Mouse (Mus musculus): ENCODE results near the gene Scgb2b11. TPM values are rescaled to one million over a fixed set of nuclear protein-coding genes. Genes with fewer than 3 reads are reported as not detected.
"Not testable (repeated sequence)": the region's sequence is repeated elsewhere in the genome, so short reads cannot be mapped to it uniquely, and the experiment has no call there.

The Scgb2b11 gene
- total RNA-seq (2015; ENCODE audit: low replicate concordance) (not detected in 2 replicates), total RNA-seq (2017; ENCODE audit: low replicate concordance) (not detected in 2 replicates)

DNA sequence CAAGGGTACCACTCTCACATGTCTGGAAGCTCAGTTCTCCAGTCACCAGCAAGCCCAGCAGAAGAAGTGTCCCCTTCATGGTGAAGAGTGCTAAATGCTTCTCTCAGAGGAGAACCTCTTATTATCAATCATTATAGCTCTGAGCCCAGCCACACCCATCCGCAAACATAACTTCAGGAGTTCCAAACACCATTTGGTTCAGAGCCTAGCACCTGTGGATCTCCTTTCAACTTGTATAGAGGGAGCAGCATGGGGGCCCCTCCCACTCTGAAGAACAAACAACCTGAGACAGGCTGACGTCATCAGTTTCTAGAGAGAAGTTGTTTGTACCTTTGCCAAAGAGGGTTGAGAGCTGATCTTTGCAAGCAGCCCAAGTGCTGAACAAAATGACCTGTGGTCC lies at the start of gene Scgb2b11:
Scgb2b11 (minus strand) TSS at position 101 of the 400 bp plus-strand sequence.
- ATAC-seq (replicated peaks; ENCODE audit: low FRiP score, poor library complexity, severe bottlenecking), result not testable (repeated sequence)

GRCm38 (mm10) chr7:32222540-32222939 lies 11.6 kb upstream of the Scgb2b11 start, which contains the start of gene Scgb1b11:
Gene Scgb1b11, plus strand, starts transcription at chr7:32222840.
- not testable (repeated sequence) for ATAC-seq (replicated peaks; ENCODE audit: low FRiP score, poor library complexity, severe bottlenecking)

Other genes starting within 250 kb of the Scgb2b11 start
- gene Scgb1b10, start 110.3 kb downstream of the Scgb2b11 start, total RNA-seq (2015; ENCODE audit: low replicate concordance), result not detected in 2 replicates
- gene Scgb1b10, start 110.3 kb downstream of the Scgb2b11 start, total RNA-seq (2017; ENCODE audit: low replicate concordance), result not detected in 2 replicates
- not detected in 2 replicates for gene Scgb1b11, start 11.7 kb upstream of the Scgb2b11 start, total RNA-seq (2015; ENCODE audit: low replicate concordance)
- not detected in 2 replicates for gene Scgb1b11, start 11.7 kb upstream of the Scgb2b11 start, total RNA-seq (2017; ENCODE audit: low replicate concordance)
- not detected in 2 replicates for gene Scgb2b12, start 116.1 kb upstream of the Scgb2b11 start, total RNA-seq (2015; ENCODE audit: low replicate concordance)
- not detected in 2 replicates for gene Scgb2b12, start 116.1 kb upstream of the Scgb2b11 start, total RNA-seq (2017; ENCODE audit: low replicate concordance)
- gene Scgb1b12, start 123.0 kb upstream of the Scgb2b11 start, total RNA-seq (2015; ENCODE audit: low replicate concordance), result not detected in 2 replicates
- not detected in 2 replicates for gene Scgb1b12, start 123.0 kb upstream of the Scgb2b11 start, total RNA-seq (2017; ENCODE audit: low replicate concordance)
- not detected in 2 replicates for gene Scgb1b29, start 230.4 kb upstream of the Scgb2b11 start, total RNA-seq (2015; ENCODE audit: low replicate concordance)
- not detected in 2 replicates for gene Scgb1b29, start 230.4 kb upstream of the Scgb2b11 start, total RNA-seq (2017; ENCODE audit: low replicate concordance)